Mouse (Mus musculus) kidney, adult 2 months (tissue): ENCODE results near the gene Cdca7l. TPM values are rescaled to one million over a fixed set of nuclear protein-coding genes. Genes with fewer than 3 reads are reported as not detected.

Experiments
- DNase-seq: peaks from one replicate; pipeline ENCODE4 v3.0.0; 2021
- H3K27ac ChIP-seq: fragments of 200-500 bp; 2 replicates; pipeline ENCODE4 v1.5.1; 2012; ENCODE audit warnings: low read depth, low read length, control low read depth, inconsistent platforms; ENCODE audit not compliant: insufficient read depth
- H3K27me3 ChIP-seq: fragments of 200-500 bp; replicated peaks from 2 replicates; pipeline ENCODE4 v1.6.1; 2012; ENCODE audit warnings: mild to moderate bottlenecking, moderate library complexity, low read length, inconsistent platforms; ENCODE audit not compliant: control insufficient read depth, insufficient read depth
- H3K36me3 ChIP-seq: fragments of 200-500 bp; 2 replicates; pipeline ENCODE4 v1.6.1; 2012; ENCODE audit warnings: mild to moderate bottlenecking, moderate library complexity, low read length, inconsistent platforms; ENCODE audit not compliant: control insufficient read depth, insufficient read depth
- H3K4me1 ChIP-seq: fragments of 200-500 bp; 2 replicates; pipeline ENCODE4 v1.6.1; 2011; ENCODE audit warnings: low read length; ENCODE audit not compliant: control insufficient read depth, insufficient read depth
- H3K4me3 ChIP-seq: fragments of 200-500 bp; 2 replicates; pipeline ENCODE4 v1.5.1; 2011; ENCODE audit warnings: mild to moderate bottlenecking, low read depth, low read length, control low read depth; ENCODE audit not compliant: insufficient read depth
- CTCF ChIP-seq: fragments of 200-500 bp; conservative IDR thresholded peaks from 2 replicates; pipeline ENCODE4 v1.5.1; 2011; ENCODE audit warnings: low read depth, mild to moderate bottlenecking, control low read depth, low read length, moderate library complexity, mixed read lengths; ENCODE audit not compliant: insufficient read depth, insufficient read length
- POLR2A ChIP-seq: fragments of 200-500 bp; IDR thresholded peaks from one replicate; pipeline ENCODE4 v1.6.1; 2011; ENCODE audit warnings: low read depth, low read length, control low read depth
- WGBS: fragments of 180-500 bp; shearing (Covaris S2); methylation state at CpG from one replicate; pipeline ENCODE4 v1.1.7; 2018; 5-methylcytosine and 5-hydroxymethylcytosine counted together
- polyA plus RNA-seq: library from polyadenylated mRNA; depleted of rRNA; stranded (reverse); fragments of >200 nt; gene quantifications from 2 replicates; pipeline ENCODE4 v1.2.3, GENCODE M21; 2012

The Cdca7l gene
- polyA plus RNA-seq, 1 experiment: 2.5 TPM

- DNase-seq: no peak
- H3K36me3 ChIP-seq: no peaks in the 10 kb centered on the region
- no peak for TF ChIP-seq POLR2A
- WGBS: 63% methylated on average over 10 of the region's 10 CpGs
- no peaks in the 10 kb centered on the region for H3K27me3 ChIP-seq
- no peaks in the 10 kb centered on the region for H3K4me1 ChIP-seq
- no peak overlapping the region for H3K27ac ChIP-seq
- H3K4me3 ChIP-seq: no peak overlapping the region
Measured at GRCm38 (mm10) chr12:117809327-117810017, 5.4 kb downstream of the Cdca7l start.

- H3K4me3 ChIP-seq: no peak overlapping the region
- no peaks in the 10 kb centered on the region for H3K4me1 ChIP-seq
- DNase-seq: no peak
- no peaks in the 10 kb centered on the region for H3K27me3 ChIP-seq
- H3K36me3 ChIP-seq: no peaks in the 10 kb centered on the region
- H3K27ac ChIP-seq: no peak overlapping the region
- no peak for TF ChIP-seq POLR2A
- TF ChIP-seq CTCF: no peak
- WGBS: 56% methylated on average over 11 of the region's 11 CpGs
Measured at GRCm38 (mm10) chr12:117810074-117810473, 6.0 kb downstream of the Cdca7l start.

DNA sequence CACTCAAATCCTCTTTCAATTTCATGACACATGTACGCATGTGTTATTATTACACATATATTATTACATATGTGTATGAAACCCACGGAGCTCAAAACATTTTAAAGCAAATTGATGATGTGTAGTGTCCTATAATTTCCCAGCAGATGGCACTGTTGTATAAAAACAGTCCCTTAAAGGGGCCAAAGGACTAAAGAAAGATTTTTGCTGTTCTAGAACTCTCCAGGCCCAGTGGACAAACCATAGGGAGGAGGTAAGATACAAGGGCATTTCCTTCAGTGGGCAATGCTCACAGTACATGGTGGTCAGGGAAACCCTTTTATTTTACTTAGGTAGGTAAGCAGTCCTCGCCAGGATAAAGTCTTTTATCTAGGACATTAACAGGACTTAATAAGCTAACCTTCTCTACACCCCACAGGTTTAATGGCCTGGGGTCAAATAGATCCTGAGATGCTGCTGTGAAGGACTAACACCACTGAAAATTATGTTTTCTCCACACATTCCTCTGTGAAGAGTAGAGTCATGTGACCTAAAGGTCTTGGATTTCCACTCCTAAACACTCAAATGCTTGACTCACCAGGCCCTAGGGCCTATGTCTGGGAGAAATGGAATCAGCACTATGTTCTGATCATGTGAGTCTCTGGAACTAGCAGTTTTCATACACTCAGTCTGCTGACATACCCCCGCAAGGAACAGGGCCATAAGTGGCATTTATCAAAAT, 16.2 kb downstream of the Cdca7l start:
- no peak for TF ChIP-seq POLR2A
- TF ChIP-seq CTCF: 0 out of 2 replicates have a peak, but pooled peaks have one; percentile 14
- DNase-seq: peak; percentile 38
- 49% methylated on average over 4 of the region's 4 CpGs for WGBS

DNA sequence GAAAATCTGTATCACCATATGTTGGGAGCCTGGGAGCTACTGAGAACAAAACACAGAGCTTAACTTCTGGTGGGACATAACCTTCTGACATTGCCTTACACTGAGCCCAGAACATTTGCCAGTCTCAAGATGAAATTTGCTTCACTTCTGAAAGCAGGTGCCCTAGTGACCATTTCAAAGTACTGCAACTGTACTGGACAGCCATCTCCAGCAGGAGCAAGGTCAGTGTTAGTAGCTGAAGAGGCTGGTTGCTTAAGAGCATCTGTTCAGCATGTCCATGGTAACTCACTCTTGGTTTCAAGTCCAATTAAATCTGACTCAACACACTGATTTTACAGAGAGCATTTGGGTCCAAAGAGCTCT, 16.8 kb downstream of the Cdca7l start:
- Histone ChIP-seq H3K36me3 (no peaks in the 10 kb centered on the region), H3K27ac (no peak overlapping the region), H3K27me3 (no peaks in the 10 kb centered on the region), H3K4me3 (no peak overlapping the region), H3K4me1 (no peaks in the 10 kb centered on the region)
- DNase-seq: no peak
- TF ChIP-seq POLR2A (no peak), CTCF (peak; percentile 34; the same call in 1 of the 2 replicates)

More for the DNA sequence above, 16.2 kb downstream of the Cdca7l start:
- no peaks in the 10 kb centered on the region for H3K4me1 ChIP-seq
- no peak overlapping the region for H3K4me3 ChIP-seq
- no peaks in the 10 kb centered on the region for H3K36me3 ChIP-seq
- H3K27ac ChIP-seq: no peak overlapping the region
- no peaks in the 10 kb centered on the region for H3K27me3 ChIP-seq

- Histone ChIP-seq H3K27ac (no peak overlapping the region), H3K36me3 (no peaks in the 10 kb centered on the region), H3K27me3 (no peaks in the 10 kb centered on the region), H3K4me3 (no peak overlapping the region), H3K4me1 (no peaks in the 10 kb centered on the region)
- no peak for TF ChIP-seq CTCF
- TF ChIP-seq POLR2A: no peak
- no peak for DNase-seq
- WGBS: 71% methylated on average over 1 of the region's 1 CpGs
Measured at GRCm38 (mm10) chr12:117821394-117821793, 17.3 kb downstream of the Cdca7l start.

DNA sequence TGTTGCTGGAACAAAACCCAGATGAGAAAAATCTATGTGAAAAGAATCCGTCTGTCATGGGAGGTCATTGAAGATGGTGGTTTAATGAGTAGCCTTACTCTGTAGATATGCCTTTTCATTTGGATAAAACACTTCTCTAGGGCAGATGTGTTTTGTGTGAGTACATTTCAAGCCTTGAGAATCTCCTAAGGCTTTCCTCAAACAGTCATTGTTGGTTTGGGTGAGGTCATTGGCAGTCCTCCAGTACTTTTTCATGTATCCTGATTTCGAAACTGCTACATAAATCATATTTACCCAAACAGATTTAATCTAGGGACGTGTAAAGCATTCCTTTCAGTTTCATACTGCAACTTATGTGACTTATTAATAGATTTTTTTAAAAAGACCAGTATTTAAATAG, 24.3 kb downstream of the Cdca7l start:
- H3K4me3 ChIP-seq: no peak overlapping the region
- DNase-seq: peak; percentile 68
- H3K4me1 ChIP-seq: 0 out of 2 replicates have a peak, but pooled peaks cover 4% of the 10 kb centered on the region
- 54% methylated on average over 3 of the region's 3 CpGs for WGBS
- H3K27ac ChIP-seq: no peak overlapping the region
- H3K27me3 ChIP-seq: no peaks in the 10 kb centered on the region
- no peaks in the 10 kb centered on the region for H3K36me3 ChIP-seq
- no peak for TF ChIP-seq POLR2A
- no peak for TF ChIP-seq CTCF

GRCm38 (mm10) chr12:117831351-117831961, 27.4 kb downstream of the Cdca7l start:
- H3K27me3 ChIP-seq: no peaks in the 10 kb centered on the region
- no peak overlapping the region for H3K27ac ChIP-seq
- H3K4me3 ChIP-seq: no peak overlapping the region
- 0 out of 2 replicates have a peak, but pooled peaks cover 4% of the 10 kb centered on the region for H3K4me1 ChIP-seq
- DNase-seq: no peak
- WGBS: 54% methylated on average over 8 of the region's 8 CpGs
- TF ChIP-seq POLR2A (no peak), CTCF (no peak)
- no peaks in the 10 kb centered on the region for H3K36me3 ChIP-seq
